Mouse (Mus musculus): ENCODE results near the gene Trim69. TPM values are rescaled to one million over a fixed set of nuclear protein-coding genes. Genes with fewer than 3 reads are reported as not detected.

Trim69 gene
- total RNA-seq, 2 experiments from 2014 or later: not detected

DNA sequence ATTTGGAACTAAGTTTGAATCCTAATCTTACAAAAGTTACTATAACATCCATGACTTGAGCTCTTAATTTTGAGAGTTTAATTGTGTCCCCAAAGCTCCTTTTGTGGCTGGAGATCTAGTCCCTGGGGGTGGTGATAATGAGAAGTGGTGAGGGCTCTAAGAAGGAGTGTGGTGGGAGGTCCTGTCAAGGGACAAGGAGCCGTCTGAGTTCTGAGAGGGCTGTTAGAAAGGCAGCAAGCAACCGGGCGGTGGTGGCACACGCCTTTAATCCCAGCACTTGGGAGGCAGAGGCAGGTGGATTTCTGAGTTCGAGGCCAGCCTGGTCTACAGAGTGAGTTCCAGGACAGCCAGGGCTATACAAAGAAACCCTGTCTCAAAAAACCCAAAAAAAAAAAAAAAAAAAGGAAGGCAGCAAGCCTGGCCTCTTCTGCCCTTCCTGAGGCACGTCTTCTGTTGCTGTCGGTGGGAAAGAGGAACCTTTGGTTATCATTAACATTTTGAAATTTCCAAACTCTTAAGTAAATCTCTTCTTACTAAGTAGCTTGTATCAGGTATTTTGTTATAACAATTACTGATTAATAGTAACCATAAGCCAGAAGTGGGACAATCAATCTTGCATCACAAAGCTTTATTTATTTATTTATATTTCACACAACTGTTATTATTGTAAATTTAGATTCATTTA is 6.7 kb upstream of the Trim69 start:
- DNase-seq: no peak

DNA sequence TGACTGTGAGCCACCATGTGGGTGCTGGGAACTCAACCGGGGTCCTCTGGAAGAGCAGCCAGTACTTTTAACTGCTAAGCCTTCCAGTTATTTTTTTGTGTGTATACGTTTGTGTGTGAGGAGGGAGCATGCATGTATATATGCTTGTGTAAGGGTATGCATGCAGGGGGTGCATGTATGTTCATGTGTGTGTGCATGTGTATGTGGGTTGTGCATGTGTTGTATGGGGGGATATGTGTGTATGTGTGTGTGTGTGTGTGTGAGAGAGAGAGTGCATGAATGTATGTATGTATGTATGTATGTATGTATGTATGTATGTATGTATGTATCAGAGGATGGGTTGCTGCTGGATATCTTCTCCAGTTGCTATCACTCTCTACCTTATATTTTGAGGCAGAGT is 6.0 kb upstream of the Trim69 start:
- no peak for DNase-seq

DNA sequence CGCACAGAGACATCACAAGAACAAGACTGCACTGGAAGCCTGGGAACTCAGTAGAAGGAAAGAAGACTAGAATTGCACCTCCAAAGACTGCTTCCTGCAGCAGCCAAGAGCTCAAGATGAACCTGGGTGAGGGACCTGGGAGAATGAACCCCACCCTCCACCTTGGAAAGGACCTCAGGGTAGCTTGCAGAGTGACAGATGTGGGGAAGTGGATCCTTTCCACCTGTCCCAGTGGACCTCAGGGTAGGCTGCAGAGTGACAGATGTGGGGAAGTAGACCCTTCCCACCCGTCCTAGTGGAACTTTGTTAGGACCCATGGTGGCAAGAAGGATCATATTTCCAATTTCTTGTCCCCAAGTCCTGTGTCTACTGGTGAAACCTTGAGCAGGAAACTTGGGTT is 5.2 kb upstream of the Trim69 start:
- DNase-seq: no peak

DNA sequence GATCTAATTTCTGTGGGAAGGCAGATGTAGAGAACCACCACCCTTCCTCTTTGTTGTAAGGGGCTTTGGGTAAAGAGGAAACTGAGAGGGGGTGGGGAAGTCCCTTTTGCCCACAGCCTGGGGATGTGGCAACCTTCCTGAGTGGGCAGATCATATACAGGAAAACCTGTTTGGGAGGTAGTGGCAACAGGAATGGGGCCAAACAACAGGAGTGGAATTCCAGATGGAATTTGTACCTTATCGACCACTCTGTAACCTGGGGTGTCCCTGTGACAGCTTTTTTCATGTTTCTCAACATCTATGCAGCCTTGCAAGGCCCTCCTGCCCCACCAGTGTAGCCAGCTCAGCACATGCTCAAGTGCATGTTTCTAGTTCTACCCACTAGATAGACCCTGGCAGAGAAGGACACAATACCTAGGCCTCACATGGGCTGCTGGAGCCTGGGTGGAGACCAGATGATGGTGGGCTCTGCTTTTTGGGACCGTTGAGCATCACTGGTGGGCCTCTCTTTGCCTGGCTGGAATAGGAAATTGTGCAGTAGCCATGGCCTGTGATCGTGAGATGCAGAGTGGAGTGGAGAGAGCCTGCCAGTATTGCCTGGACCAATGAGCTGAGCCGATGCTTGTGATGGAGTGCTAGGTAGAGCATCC is 4.3 kb upstream of the Trim69 start:
- no peak for DNase-seq

DNA sequence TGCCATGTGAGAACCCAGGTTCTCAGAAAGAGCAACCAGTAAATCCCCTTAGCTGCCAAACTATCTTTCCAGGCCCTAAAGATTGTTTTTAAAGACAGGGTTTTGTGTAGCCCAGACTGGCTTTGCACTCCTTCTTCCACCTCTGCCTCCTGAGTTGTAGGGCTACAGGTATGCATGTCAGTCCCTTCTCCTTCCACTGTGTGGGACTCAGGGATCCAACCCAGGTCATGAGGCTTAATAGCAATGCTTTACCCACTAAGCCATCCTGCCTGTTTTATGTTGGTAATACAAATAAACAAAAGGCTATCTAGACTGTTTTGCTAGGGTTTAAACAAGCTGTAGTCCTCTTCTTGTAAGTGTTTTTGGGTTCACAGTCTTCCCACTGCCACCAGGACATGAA is 2.9 kb upstream of the Trim69 start:
- DNase-seq: no peak

DNA sequence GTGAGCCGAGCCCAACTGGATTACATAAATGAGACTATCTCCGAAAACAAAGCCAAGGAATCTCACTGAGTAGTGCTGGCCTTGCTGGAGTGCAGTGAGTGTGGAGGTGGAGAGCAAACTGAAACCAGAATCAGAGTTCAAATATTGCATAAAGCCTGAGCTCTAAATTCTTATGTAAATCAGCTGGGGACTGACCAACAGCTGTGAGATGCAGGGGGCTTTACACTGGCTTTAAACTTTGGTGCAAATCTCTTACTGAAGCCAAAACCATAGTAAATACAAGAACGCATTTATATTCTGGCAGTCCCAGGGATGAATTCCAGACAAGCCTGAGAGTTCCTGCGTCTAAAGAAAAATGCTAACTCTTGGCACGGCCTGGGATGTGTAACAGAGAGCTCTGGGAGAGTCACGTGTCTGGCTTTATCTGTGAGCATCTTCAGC is 2.1 kb upstream of the Trim69 start:
- no peak for DNase-seq

DNA sequence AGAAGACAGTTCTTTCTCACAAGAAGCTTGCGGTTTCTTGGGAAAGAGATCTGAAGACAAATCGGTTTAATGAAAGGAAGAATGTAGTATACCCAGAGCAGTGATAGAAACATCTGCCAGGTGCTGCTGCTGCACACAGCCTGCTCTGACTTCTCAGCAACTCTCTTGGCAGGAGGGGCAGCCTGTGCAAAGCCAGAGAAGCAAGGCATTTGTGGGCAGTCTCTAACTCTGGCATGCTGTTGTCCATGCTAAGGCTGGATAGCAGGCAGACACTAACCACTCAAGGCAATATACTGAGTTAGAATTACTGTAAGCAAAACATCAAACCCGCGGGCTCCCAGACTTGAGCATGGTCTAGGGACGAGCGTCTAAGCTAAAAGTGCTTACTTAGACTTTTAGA is 833 bp upstream of the Trim69 start:
- DNase-seq: no peak

DNA sequence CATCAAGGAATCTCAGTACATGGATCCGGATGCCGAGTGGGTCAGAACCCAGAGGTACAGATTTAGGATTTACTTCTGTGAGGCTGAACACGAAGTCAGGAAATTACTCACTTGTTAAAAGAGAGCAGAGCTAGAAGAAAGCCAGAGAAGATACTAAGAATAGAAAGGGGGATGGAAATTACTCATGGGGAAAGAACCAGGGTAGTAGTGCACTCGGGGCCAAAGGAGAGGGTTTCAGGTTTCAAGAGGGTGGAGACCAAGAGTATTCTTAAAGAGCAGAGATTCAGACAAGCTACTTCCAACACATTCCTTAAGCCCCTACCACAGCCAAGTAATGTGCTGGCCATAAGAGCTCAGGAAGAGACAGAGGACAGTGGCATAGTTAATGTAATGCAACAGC is 1.0 kb downstream of the Trim69 start:
- DNase-seq: no peak

DNA sequence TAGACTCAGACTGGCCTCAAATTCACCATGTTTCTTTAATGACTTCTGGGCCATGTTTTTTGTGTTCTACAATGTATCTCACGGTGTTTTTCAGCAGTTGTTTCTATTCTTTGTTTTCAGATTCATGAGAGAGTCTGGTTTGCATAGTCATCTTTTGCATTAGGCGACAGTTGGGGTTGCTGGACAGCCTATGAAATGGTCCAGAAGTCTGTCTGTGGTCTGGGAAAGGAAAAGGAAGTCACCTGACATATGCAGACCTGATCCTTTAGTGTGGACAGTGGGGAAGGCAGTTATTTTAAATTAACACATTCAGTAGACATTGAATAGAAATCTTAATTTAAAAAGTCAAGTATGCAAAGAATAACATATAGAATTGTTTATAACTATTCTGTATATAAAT is 2.0 kb downstream of the Trim69 start:
- DNase-seq: no peak

DNA sequence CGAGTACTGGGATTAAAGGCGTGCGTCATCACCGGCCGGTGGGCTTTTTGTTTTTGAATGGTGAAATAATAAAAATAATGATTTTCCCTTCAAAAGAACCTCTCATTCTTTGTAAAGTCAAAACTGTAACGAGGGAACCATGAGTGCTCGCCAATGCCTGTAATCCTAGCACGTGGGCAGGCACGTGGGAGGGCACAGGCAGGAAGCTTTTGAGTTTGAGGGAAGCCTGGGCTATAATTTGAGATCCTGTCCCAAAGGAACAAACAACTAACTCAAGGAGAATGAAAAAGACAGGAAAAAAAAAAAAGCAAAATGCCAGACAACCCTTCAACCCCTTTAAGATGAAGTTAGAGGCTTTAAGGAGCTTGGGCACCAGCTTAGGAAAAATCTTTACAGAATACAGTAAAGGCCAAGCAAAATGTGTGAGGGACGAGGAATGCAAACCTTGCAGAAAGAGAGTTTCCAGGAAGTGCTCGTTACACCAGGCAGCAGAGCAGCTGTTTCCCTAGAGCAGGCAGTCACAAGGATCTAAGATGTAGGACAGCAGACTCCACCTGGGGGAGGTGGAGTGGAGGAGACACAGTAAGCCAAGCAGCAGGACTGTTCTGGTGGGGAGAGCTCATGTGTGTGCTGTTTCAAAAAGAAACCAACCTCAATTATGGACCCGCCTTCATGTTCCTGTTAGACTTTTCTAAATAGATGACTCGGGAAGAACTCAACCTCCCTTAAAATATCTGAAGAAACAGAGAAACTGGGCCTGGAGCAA is 3.1 kb downstream of the Trim69 start:
- DNase-seq: no peak

DNA sequence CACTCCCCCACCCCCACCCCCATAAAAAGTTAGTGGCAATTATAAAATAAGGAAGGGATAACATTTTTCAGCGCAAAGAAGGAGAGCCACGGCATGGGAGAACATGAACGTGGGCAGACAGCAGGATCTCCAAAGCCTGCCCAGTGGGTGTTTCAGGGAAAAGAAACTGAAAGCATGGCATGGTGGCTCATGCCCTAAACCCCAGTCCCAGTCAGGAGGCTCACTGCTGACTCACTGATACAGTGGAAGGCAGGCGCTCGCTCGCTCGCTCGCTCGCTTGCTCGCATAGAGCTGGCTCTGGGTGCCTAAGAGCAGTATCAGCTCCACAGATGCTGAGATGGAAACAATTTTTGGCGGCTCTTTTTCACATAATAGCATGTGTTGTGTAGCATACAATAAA is 3.8 kb downstream of the Trim69 start:
- no peak for DNase-seq

DNA sequence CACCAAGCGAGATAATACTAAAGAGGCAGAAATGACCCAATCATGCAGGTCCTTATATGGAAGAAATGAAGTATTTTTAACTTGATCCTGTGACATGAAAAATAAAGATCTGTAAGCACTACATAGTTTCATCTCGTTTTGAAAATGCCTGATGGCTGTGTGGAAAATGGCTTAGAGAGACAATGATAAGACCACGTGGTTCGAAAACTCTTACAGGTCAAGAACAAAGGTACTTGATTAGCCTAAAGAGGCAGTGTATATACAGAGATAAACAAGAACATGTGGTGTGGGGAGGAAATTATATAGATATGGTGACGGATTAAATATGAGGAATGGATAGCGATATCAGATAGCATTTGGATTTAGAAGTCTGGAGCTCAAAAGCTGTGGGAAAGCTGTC is 10.8 kb downstream of the Trim69 start:
- no peak for DNase-seq

DNA sequence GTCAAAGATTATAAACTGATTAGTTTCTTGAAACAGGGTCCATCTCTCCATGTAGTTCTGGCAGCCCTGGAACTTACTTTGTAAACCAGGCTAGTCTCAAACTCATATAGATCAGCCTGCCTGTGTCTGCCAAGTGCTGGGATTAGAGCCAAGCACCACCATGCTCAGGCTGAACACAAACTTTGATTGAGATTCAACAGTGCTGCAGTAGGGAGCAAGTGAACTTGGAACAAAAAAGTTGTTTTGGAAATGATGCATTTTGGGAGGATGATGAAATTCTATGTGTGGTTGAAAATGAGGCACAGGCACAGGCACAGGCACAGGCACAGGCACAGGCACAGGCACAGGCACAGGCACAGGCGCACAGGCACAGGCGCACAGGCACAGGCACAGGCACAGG is 11.7 kb downstream of the Trim69 start:
- DNase-seq: no peak

DNA sequence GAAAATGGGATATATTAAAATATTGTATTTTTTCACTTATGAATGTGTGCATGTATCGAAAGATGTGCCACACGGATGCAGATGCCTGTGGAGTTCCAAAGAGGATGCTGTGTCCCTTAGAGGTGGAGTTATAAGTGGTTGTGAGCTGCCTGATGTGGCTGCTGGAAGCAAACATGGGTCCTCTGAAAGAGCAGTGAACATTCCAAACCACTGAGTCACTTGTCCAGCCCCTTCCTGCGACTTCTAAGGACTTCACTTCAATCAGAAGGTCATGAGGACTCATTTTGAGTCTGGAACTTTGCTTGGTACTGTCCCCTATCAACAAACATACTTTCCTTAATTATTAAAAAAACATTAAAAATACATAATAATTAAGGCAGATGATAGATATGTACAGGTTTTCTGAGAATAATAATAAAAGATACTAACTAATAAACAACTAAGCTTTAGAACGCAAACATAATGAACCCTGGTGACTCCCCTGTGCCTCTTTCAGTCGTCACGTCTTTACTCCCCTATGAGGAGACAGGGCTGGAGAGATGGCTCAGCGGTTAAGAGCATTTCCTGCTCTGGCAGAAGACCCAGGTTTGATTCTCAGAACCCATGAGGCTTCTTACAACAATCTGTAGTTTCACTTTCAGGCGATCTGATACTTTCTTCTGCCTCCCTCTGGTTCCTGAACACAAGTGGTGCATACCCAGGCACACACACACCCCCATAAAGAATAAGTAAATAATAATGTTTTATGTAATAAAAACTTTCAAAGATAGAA is 19.7 kb downstream of the Trim69 start:
- no peak for DNase-seq

DNA sequence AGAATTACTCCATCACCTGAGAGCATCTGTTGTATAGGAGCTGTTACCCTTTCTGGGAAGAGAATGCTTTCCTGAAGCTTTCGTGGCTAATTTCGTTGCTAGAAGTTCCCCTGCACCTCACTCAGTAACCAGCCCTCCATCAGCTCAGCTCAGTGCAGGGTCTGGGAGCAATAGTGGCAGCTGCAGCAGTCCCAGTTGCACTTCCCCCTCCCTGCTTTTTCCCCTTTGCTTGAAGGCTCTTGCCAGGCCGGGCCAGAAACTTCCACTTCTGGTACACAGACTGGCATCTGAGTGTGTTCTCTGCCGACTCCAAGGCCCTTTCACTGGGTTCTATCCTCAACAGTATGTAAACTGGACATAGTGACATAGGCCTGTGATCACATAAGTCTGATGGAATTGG is 24.6 kb downstream of the Trim69 start:
- no peak for DNase-seq

DNA sequence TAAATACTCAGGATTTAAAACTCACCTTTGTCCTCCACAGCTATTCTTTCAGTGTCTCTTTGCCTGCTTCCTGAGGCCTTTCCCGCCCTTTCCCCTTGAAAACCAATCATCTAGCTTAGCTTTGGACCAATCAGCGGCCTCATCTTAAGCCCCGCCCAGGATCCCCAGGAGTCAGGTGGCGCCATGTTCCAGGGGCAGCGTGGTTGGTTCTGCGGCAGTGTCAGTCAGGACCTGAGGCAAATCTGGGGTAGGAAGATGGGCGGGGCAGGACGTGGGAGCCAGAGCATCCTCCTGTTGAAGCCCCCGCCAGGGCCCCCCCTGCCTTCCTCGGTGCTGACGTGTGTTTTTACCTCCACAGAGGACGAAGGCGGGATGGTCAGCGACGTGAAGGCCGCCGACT is 25.6 kb downstream of the Trim69 start, which contains the start of the genes Patl2 and Terb2:
Patl2 (minus strand) TSS at position 84 of the 400 bp plus-strand sequence.
Terb2 (plus strand) TSS at position 167 of the 400 bp plus-strand sequence.
- no peak for DNase-seq

DNA sequence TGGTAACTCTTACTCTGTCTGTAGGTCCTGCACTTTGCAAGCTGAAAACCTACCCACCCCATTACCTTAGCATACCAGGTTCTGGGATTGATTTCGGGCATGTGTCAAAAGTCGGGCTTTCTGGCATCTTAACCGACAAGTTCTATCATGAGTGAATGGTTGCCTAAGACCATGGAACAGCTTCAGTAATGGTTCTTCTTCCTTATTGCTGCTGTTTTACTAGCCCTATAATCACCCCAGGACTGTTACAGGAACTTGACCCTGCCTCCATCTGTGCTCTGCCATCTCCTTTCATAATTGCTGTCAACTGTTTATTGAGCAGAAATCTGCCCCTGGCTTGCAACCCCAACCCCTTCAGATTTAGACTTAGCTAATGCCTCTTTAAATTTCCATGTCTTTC is 26.3 kb downstream of the Trim69 start:
- DNase-seq: no peak

DNA sequence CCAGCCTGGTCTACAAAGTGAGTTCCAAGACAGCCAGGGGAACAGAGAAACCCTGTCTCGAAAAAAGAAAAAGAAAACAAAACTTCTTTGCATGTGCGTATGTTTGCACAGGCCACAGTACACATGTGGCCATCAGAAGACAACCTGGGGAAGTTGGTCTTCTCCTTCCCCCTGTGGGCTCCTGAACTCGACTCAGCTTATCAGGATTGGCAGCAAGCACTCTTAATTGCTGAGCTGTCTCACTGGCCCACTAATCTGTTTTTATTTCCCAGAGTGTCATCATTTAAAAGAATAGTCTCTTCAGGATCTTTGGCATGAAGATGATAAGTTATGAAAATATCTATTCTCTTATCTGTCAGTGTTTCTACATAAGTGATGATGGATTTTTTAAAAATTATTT is 31.3 kb downstream of the Trim69 start:
- DNase-seq: no peak

DNA sequence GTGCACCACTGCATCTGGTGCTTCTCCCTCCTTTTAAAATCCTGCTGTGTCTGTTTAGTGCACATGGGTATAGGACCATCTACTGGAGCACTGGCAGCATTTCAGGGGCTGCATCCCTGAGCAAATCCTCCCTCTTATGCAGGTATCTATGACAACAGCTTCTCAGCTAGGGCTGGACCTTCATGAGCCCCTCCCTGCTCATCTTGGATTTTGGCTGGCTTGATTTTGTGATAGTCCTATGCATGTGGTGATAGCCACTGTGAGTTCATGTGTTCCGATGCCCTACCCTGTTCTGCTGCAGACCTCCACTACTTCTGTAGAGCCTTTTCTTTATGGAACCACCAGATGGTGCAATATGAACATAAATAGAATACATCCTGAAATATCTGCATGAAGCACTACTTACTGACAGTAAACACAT is 34.0 kb downstream of the Trim69 start:
- no peak for DNase-seq

DNA sequence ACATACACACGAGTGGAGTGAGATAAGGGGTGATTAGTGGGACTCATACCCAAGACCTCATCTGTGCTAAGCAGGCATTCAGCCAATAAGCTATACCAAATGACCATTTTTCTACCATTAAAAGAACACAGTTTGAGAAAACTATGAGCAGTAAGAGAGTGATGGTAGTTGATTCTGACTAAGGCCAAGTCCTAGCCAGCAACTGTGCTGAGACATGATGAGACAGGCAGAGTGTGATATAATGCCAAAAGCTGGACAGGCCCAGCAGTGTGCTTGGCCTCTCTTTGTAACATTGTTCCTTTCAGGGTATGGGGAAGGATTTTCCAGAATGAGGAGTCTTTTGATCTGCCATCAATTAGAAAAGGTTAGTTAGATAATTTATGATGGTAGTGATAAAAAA is 41.0 kb downstream of the Trim69 start:
- DNase-seq: no peak

DNA sequence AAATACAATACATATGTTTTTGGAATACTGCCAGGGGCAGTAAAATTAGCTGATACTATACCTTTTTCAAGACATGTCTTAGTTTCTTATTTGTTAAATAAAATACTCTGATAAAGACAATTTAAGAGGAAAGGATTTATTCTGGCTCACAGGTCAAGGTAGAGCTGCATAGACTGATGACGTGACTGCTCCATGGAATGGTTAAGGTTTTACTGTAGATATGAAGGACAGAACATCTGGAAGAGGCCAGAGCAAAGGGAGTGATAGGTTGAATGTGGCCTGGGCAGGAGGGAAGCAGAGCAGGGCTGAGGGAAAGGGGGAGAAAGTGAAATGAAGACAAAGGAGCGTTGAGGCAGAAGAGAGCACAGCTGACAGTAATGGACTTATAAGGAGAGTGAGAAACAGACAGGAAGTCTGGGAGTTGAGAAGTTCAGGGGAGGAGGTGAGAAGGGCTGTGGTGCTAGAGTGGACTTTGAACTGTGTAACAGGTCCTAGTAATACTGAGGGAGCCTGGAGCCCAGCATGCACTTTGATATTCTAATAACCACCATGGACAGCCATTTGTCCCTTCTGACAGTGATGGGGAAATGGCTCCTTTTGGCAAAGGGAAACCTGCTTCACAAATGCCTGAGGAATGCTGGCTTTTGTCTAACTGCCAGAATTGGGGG is 46.1 kb downstream of the Trim69 start:
- DNase-seq: no peak

DNA sequence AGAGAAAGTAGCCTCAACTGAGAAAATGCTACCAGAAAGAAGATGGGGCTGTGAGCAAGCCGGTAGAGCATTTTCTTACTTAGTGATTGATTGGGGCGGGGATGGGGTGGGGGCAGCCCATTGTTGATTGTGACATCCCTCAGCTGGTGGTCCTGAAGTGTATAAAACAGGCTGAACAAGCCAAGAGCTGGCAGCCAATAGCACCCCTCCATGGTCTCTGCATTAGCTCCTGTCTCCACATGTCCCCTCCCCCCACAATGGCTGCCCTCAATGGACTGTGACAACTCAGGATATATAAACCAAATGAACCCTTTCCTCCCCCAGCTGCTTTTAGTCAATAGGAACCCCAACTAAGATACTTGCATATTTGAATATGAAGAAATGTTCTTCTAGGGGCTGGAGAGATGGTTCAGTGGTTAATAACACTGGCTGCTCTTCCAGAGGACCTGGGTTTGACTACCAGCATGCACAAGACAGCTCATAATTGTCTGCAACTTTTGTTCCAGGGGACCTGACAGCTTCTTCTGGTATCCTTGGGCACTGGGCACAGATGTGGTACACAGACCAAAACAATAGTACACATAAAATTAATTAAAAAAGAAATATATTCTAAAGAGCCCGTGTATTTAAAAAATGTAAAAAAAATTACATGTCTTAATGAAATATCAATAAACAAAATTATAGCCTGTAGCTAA is 50.2 kb downstream of the Trim69 start:
- DNase-seq: no peak
